Mouse (Mus musculus) cerebellum, adult 11-12 months (tissue): Measurements from ENCODE around the gene Tbc1d17.
"Not testable (repeated sequence)": the region's sequence is repeated elsewhere in the genome, so short reads cannot be mapped to it uniquely, and the experiment has no call there.

Experiments
- DNase-seq: peaks from one replicate; pipeline ENCODE4 v3.0.0; 2022

Gene Tbc1d17

DNA sequence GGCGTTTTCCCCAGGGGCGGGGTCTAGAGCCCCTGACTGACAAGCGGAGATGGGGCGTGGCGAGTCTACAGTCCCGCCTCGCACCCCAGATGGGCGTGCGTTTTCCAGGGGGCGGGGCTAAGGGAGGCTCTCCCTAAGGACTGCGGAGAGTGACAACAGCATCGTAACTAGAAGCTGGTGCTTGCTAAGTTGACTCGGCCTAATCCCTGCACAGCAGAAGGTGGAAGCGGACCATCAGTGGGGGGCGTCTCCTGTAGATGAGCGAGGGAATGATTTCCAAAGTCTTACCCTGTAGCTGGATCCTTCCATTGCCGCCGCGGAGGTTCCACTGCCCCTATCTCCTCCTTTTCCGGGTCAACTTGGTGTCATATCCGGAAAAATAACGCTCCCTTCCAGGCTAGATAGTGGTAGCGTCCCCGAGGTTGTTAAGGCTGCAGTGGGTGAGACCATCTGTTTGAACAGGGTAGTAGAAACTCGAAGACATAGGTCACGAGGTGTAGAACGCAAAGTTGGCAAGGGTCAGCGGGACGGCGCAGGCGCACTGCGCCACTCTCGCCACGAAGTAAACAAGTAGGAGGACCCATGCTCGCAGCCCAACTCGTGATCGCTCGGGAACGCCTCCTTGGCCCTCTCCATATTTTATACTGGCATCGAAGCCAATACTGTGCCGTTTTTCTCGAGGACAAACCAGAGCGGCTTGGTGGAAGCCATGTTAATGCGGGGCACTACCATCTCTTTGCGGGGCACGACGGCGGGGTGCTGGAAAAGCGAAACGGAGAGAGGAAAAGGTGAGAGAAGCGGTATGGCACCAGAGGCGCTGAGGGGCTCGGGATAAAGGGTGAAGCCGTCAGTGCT, at the start of gene Tbc1d17, which contains the start of gene Akt1s1:
Tbc1d17 (minus strand) TSS at position 519 of the 855 bp plus-strand sequence.
Akt1s1 (plus strand) TSS at position 431 of the 855 bp plus-strand sequence.
- peak; percentile 100 for DNase-seq

GRCm38 (mm10) chr7:44898607-44899006, 49.7 kb upstream of the Tbc1d17 start:
- DNase-seq: peak; percentile 74

GRCm38 (mm10) chr7:44896499-44896898, 47.6 kb upstream of the Tbc1d17 start:
- peak; percentile 58 for DNase-seq

DNA sequence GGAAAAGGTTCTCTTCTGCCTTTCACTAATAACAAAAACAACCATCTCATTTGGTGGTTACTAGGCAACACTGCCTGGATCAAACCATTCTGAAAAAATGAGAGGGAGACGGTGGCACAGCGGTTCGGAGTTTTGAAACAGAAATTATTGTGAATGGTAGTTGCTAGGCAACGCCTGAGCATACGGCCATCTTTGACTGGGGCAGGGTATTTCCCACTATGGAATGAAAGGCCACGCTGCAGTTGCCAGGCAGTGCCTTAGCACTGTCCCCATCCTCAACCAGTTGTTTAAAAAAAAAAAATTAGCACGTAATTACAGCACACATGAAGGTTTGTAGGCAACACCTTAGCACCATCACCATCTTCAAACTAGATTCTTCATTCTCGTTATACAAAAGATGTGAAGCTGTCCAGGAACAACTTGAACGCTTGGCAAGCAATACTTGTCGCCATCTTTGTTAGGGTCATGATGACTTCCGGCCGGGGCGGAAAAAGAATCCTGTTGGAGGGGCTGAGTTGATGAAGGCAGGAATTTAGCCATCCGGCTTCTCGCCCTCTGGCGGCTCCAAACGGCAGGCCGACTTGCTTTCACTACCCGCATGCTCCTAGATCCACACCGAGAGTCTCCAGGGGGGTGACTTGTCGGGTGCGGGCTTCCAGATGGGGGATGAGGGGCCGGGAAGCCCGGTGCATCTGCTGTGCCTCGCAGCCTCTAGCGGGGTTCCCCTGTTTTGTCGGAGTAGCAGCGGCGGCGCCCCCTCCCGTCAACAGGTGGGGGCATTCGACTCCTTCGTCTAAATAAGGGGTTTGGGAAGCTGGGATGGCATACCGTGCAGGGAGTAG, 46.9 kb upstream of the Tbc1d17 start, which contains the start of gene Fuz:
Fuz (plus strand) TSS at position 487 of the 842 bp plus-strand sequence.
- peak; percentile 94 for DNase-seq

GRCm38 (mm10) chr7:44895206-44895592, 46.3 kb upstream of the Tbc1d17 start:
- DNase-seq: no peak

DNA sequence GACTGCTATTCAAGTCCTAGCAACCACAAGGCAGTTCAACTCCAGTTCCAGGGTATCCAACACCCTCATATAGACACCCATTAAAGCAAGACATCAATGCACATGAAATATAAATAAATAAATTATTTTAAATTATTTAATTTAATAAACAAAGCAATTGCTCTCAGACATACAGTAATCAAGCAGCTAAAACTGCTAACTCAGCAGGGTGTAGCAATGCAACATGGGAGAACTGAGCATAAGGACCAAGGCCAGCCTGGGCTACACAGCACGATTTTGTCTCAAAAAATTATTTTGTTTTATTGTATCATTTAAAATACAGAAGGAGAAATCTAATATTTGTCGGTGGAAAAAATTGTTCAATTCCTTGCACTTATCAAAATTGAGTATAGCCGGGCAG, 45.3 kb upstream of the Tbc1d17 start:
- DNase-seq: no peak

- no peak for DNase-seq
These were observed 44.3 kb upstream of the Tbc1d17 start for GRCm38 (mm10) chr7:44893197-44893596.

DNA sequence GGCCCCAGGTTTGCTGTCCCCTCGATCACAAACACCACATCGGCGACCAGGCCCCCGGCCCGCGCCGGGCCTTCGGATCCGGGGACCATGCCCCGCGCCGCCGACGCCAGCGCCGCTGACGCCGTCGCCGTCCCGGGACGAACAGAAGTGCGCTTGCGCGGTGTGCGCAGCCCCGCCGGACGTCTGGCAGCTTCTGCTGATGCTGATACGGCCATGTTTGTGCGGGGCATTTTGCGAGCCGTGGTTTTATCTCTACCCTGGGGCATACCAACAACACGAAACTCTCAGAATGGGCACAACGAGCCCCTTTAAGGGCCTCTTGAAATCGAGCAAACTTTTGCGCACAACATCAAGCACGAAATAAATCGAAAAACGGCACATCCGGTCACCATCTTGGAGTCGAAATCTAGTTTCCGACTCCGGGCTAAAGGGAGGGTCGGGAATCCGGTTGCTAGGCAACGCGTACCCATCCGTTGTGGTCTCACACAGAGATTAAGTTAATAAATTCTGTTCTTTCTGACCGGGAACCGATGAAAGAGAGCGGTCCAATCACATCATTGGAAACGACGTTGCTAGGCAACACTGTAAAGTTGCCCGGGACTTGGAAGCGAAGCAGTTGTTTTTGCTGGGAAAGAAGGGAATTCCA, 43.5 kb upstream of the Tbc1d17 start, which contains the start of gene Med25:
Med25 (minus strand) TSS at position 437 of the 646 bp plus-strand sequence.
- peak; percentile 91 for DNase-seq

DNA sequence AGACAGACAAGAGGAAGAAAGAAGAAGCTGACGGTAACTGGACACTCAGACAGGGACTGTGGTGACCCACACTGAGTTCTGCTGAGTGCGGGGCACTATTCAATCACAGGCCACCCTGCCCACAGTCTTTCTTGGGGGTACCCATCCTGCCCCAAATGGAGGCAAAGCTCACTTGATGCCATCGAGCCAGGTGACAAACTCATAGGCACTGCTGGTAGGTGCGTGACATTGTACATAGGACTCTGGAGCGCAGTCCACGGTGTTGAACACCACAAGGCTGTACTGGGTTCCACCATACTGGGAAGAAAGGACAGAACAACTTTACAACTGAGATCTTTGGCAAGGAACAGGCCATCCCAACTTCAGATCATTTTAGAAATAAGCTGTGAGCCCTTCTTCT, 42.7 kb upstream of the Tbc1d17 start:
- DNase-seq: no peak

DNA sequence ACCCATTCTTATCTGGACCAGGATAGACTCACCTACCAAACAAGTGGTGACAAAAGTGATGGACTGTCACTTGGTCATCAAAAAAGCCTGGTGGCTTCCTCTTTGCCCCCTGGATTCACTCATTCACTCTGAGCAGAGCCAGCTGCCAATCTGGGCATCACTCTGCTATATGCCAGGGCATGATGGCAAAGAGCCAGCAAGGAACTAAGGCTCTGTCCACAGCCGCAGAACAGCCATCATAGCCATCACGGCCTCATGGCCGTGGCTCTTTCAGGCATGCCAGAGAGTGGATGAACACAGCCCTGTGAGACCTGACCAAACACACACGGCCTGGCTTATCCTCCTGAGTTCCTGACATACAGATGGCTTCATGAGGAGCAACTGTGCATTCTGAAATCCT, 41.9 kb upstream of the Tbc1d17 start:
- DNase-seq: no peak

DNA sequence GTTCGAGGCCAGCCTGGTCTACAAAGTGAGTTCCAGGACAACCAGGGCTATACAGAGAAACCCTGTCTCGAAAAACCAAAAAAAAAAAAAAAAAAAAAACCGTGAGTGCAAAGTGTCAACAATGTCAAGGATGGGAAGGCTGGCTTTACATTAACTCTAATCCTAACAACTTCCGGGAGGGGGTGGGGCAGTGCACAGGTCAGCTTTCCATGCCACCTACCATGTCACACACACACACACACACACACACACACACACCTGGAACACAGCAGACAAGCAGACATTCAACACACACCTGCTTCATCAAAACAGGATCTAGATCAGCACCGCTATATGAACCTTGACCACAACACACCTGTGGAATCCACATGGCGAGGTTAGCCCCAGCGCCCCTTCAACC, 41.3 kb upstream of the Tbc1d17 start:
- no peak for DNase-seq

DNA sequence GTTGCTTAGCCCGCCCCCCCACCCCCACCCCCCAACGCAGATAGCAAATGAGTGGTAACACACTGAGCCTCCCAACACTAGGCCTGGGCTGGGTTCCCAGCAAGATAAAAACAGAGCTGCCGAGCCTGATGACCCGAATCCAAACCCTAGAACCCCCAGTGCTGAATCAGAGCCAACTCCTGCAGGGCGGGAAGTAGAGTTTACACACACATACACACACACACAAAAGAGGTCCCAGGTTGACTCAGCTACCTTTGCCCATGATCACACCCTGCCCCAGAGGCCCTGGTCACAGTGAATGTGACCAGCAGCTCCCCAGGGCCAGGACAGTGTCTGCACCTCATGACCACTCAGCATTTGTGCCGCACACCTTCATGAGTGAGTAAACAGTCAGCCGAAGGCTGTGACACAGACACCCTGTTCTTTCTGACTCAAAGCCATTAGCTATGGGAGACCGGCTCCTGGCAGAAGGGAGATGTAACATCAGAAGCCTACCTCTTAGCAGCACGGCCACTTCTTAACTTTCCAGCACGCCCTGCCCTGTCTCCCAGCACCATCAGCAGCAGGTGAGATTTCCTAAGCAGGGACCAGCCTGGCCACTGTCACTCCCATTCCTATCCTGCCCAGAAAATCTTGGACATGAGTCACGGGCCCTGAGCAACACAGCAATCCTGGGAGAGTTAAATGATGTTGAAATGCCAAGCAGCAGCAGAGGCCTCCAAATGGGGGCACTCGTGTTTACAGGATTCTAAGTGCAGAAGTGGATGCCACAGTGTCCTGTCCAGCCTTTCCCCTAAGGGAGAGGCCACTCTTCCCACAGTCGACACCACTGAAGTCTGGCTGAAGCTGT, 39.6 kb upstream of the Tbc1d17 start:
- no peak for DNase-seq

DNA sequence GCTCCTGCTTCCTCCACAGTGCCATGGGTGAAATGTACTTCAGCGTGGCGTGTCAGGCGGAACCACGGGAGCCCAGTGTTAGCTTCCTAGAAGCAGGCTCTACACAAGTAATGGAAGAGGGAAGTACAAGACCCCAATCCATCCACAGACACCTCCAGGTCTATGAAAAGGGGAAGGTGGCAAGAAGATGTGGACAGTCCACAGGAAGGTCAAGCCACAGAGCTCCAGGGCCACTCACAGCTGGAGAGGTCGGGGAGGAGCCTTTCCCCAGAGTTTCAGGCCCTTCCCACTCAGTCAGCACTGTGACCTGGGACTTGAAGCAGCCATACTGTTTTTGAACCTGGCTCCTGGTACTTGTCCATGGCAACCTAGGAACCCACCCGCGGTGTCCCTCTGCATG, 38.1 kb upstream of the Tbc1d17 start:
- DNase-seq: no peak

GRCm38 (mm10) chr7:44884637-44885036, 35.8 kb upstream of the Tbc1d17 start:
- DNase-seq: no peak

- no peak for DNase-seq
These were observed 34.2 kb upstream of the Tbc1d17 start for GRCm38 (mm10) chr7:44883036-44883435.

DNA sequence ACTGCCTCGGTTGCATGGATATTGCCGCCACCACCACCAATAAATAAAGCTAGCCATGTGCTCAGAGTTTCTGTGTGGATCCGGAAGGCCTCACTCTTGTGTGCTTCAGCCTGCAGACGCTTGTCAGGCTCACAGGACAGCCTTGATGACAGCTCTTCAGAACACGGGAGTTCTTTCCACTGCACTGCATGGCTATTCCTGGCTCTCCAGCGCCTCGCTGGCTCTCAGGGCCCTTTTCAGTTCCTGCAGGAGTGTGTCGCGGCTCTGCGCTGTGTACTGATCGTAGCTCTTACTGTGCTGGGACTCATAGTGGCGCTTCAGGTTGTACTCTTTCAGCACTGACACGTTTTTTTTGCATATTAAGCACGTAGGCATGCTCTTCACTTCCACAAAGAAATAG, 29.0 kb upstream of the Tbc1d17 start:
- DNase-seq: no peak

GRCm38 (mm10) chr7:44871774-44872173, 22.9 kb upstream of the Tbc1d17 start:
- DNase-seq: not testable (repeated sequence)

DNA sequence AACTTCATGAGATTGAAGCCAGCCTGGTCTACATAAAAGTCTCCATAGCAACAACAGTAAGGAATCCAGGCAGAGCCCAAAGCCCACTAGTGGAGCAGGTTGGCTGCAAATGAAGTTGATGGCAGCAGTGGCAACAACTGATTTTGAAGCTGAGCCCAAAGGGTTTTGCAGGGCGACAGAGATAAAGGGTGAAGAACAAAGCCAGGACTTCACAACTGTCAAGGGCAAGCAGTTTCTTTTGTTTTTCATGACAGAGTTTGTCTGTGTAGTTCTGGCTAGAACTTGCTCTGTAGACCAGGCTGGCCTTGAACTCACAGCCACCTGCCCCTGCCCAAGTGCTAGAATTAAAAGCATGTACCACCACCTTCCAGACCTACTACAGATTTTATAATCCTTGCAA, 22.3 kb upstream of the Tbc1d17 start:
- DNase-seq: peak; percentile 44

GRCm38 (mm10) chr7:44870614-44871013, 21.7 kb upstream of the Tbc1d17 start:
- peak; percentile 58 for DNase-seq

DNA sequence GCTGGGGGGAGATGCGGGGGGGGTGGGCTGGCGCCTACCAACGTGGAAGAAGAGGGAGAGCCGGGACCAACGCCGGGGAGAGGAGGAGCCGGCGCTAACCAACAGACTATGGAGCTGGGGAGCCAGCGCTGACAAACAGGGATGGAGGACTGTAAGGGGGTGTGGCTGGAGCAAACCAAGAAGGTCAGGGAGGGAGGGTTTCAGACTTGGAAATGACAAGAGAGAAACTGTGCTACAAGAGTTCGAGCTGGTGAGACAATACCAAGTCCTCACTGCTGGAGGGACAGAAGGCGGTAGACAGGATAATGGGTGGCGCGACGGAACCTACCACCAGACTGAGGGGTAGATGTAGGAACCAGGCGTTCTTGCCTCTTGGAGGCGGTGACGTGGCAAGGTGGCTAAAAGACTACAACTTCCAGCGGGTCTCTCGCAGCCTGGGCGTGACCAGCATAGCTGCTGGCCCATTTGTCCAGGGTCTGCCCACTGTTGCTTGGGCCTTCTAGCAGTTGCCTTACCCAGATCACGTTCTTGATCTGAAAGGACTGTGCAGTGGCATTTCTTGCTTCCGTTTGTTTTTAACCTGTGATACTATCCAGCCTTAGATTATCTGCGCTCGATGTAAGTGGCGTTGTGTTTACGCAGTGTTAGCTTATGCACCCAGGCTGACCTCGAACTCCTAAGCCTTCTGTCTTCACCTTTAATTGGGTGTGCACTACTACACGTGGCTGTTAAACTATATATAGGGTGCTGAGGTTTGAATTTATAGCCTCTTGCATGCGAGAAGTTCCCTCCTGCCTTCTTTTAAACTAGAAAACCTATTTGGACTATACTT, 21.0 kb upstream of the Tbc1d17 start, which contains the start of gene Ptov1:
Ptov1 (minus strand) TSS at position 92 of the 832 bp plus-strand sequence.
- DNase-seq: peak; percentile 99
